In the genomic region with DNA sequence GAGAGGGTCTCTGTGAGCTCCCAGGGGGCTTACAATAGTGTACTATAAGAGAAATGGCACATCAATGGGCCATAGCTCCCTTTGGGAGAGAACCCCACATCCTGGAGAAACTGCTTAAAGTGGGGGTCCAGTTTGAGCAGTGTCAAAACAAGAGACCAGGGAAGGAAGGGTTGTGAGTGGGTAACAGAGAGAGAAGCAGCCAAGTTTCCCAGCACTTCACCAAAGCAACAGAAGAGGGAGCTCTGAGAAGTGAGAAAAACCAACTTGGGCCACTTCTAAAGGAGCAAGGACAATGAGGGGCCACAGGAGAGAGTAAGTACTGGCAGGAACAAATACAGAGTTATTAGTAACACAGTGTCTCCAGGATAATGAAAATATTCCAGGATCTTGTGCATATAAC, we compare ENCODE assay signal across 11 mouse cellular contexts. TPM values are rescaled to one million over a fixed set of nuclear protein-coding genes. Genes with fewer than 3 reads are reported as not detected.
DNase-seq lines count a peak whose midpoint lies in the region; TF ChIP-seq lines count a peak whose summit lies in the region.
"Had no signal": no experiment of that assay in that cellular context is flagged by ENCODE, and none has a peak within 500 bp of the region (broad histone marks: within the 10 kb centered on the region; RNA-seq: fewer than 3 reads in every experiment).

No protein-coding gene starts in this region.

- peak; percentile 37 for DNase-seq in adrenal gland, adult 2 months
- no peak for DNase-seq in adrenal gland, postnatal 4 days (ENCODE audit: low spot score in 2 of 2)
- peak; percentile 20 for DNase-seq in layer of hippocampus, adult 11-12 months (ENCODE audit: low spot score)
- no peak for DNase-seq in layer of hippocampus, adult 9-11 months
- peak; percentile 24 for DNase-seq in lung, postnatal 25 days (ENCODE audit: low spot score)
- no peak for DNase-seq in spleen, adult 12 weeks (ENCODE audit: low spot score)
- no peak for DNase-seq in urinary bladder, postnatal 14 days (ENCODE audit: low spot score)

- H3K4me1 ChIP-seq in cortical plate, adult 2 months (ENCODE audit: control insufficient read depth, insufficient read depth, low read length) = no peaks in the 10 kb centered on the region
- H3K4me1 ChIP-seq: midbrain, embryonic 10.5 days had no signal

- TF ChIP-seq POLR2A in cortical plate, adult 2 months (IDR thresholded peaks at IDR 0.05; ENCODE audit: extremely low read depth, insufficient read depth, low read length) = no peak

- peak; percentile 23; the same call in 1 of the 2 replicates for TF ChIP-seq CTCF in cortical plate, adult 2 months (IDR thresholded peaks at IDR 0.05; ENCODE audit: extremely low read depth, insufficient read depth, low read length)

- no peak overlapping the region for H3K27ac ChIP-seq in cortical plate, adult 2 months (ENCODE audit: insufficient read depth, low read length)
- H3K27ac ChIP-seq: midbrain, embryonic 10.5 days had no signal

- H3K4me3 ChIP-seq in cortical plate, adult 2 months (ENCODE audit: insufficient read depth, low read length) = no peak overlapping the region
- H3K4me3 ChIP-seq: midbrain, embryonic 10.5 days had no signal

RNA-seq across cellular contexts. Expression of gene Ifnb1, which starts 0.7 kb away (rescaled TPM):
- not detected for total RNA-seq in adrenal gland, adult 2 months (2021)
- polyA plus RNA-seq in adrenal gland, adult 2 months (2012; rRNA removed) = not detected in 2 replicates
- not detected for total RNA-seq in adrenal gland, postnatal 4 days (2021)
- polyA plus RNA-seq in cortical plate, adult 2 months (2012; rRNA removed) = not detected in 2 replicates
- polyA plus RNA-seq: C2C12; midbrain, embryonic 10.5 days; small intestine, adult 2 months had no signal

RNA-seq across cellular contexts. Expression of gene Ifna15, which starts 34.8 kb away (rescaled TPM):
- not detected for total RNA-seq in adrenal gland, adult 2 months (2021)
- not detected in 2 replicates for polyA plus RNA-seq in adrenal gland, adult 2 months (2012; rRNA removed)
- not detected for total RNA-seq in adrenal gland, postnatal 4 days (2021)
- polyA plus RNA-seq in cortical plate, adult 2 months (2012; rRNA removed) = not detected in 2 replicates
- polyA plus RNA-seq: C2C12; midbrain, embryonic 10.5 days; small intestine, adult 2 months had no signal

RNA-seq across cellular contexts. Expression of gene Ifna14, which starts 48.4 kb away (rescaled TPM):
- total RNA-seq in adrenal gland, adult 2 months (2021) = not detected
- not detected in 2 replicates for polyA plus RNA-seq in adrenal gland, adult 2 months (2012; rRNA removed)
- not detected for total RNA-seq in adrenal gland, postnatal 4 days (2021)
- polyA plus RNA-seq in cortical plate, adult 2 months (2012; rRNA removed) = not detected in 2 replicates
- polyA plus RNA-seq: C2C12; midbrain, embryonic 10.5 days; small intestine, adult 2 months had no signal

Comparison
In these comparisons a context has a peak if more than half of its experiments do, and no peak if none do; other contexts are left out.
1. DNase-seq: peak in adrenal gland, adult 2 months (single experiment), layer of hippocampus, adult 11-12 months (single experiment) and lung, postnatal 25 days (single experiment); none in adrenal gland, postnatal 4 days (0 of 2), layer of hippocampus, adult 9-11 months (single experiment), spleen, adult 12 weeks (single experiment) and urinary bladder, postnatal 14 days (single experiment).